1 mouse cellular context compared by ENCODE assay signal in the genomic region with DNA sequence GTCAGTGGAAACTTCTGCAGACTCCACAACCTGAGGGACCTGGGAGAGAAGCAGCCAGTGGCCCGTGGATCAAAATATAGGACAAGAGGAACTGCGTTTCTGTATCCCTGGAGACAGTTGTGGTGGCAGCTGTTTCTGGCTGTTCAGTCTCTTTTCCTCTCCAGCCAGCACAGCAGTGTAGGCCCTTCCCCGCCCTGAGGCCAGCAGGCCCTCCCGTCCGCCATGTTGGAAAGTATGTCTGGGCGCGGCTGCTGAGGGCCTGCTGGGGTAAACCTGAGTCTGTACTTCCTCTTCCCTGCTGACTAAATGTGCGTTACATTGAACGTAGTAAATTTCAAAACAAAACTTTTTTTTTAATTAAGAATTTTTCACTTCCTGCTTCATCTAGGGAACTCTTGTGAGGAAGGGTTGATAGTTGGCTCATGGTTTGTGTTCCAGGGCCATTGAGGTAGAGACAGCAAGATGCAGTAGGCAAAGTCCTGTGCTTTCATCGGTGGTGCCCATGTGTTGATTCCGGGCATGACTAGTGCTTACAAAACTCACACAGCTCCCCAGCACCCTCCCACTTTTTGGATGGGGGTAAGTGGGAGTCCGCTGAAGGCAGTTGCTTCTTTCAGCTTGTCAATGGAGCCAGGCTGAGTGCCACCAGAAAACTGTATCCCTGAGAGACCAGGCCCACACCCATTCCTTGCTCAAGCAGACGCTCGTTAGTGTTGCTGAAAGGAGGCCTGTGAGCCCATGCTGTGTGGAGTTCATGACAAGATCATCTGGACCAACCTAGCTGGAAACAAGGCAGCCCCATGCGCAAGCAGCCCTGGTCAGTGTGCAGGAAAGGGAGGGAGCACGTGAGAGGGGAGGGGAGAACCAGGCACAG.
TF ChIP-seq lines count a peak whose summit lies in the region.

No protein-coding gene starts in this region.

TF ChIP-seq in CH12.LX, 34 proteins besides CTCF, POLR2A, EP300 and RAD21 (continued from another document):
- TF ChIP-seq NRF1 (IDR thresholded peaks at IDR 0.05; ENCODE audit: low read depth, low read length) (no peak), USF1 (IDR thresholded peaks at IDR 0.05; ENCODE audit: low read depth, low read length) (no peak), SIN3A (IDR thresholded peaks at IDR 0.05; ENCODE audit: low read length) (no peak), MXI1 (IDR thresholded peaks at IDR 0.05; ENCODE audit: low read depth, low read length) (no peak), ZC3H11A (IDR thresholded peaks at IDR 0.05; ENCODE audit: low read depth, low read length) (no peak), POLR2AphosphoS2 (IDR thresholded peaks at IDR 0.05; ENCODE audit: low read depth, low read length) (no peak), HCFC1 (IDR thresholded peaks at IDR 0.05; ENCODE audit: low read depth, low read length) (no peak), ELF1 (IDR thresholded peaks at IDR 0.05; ENCODE audit: low read depth, low read length) (peak; percentile 41; the same call in 1 of the 2 replicates), PAX5 (IDR thresholded peaks at IDR 0.05; ENCODE audit: low read length) (no peak), ETS1 (conservative IDR thresholded peaks at IDR 0.05; ENCODE audit: low read depth, low read length) (peak; percentile 45; the same call in 1 of the 2 replicates), MAFK (IDR thresholded peaks at IDR 0.05; ENCODE audit: insufficient replicate concordance, low read length) (no peak), USF2 (conservative IDR thresholded peaks at IDR 0.05; ENCODE audit: low read depth, low read length) (no peak), BHLHE40 (IDR thresholded peaks at IDR 0.05; ENCODE audit: low read depth, low read length) (peak; percentile 69), SMC3 (IDR thresholded peaks at IDR 0.05; ENCODE audit: low read depth, low read length) (peak; percentile 3; the same call in 1 of the 2 replicates), MAX (IDR thresholded peaks at IDR 0.05; ENCODE audit: low read length) (peak; percentile 27; the same call in 1 of the 2 replicates), TCF12 (IDR thresholded peaks at IDR 0.05; ENCODE audit: low read depth, low read length) (peak; percentile 26; the same call in 1 of the 2 replicates), GABPA (IDR thresholded peaks at IDR 0.05; ENCODE audit: insufficient replicate concordance, low read depth, low read length) (no peak), MEF2A (IDR thresholded peaks at IDR 0.05; ENCODE audit: borderline replicate concordance, low read depth, low read length) (peak; percentile 48; the same call in 1 of the 2 replicates), CHD2 (IDR thresholded peaks at IDR 0.05; ENCODE audit: low read length) (no peak)
